Mouse (Mus musculus) brain, embryonic 18.5 days (tissue): ENCODE results near the gene Rgmb.

Experiments
- DNase-seq: peaks from one replicate; pipeline ENCODE4 v3.0.0-alpha.2; 2012; ENCODE audit warnings: low read depth, low spot score

Gene Rgmb

GRCm38 (mm10) chr17:15776349-15776748 is 54.5 kb downstream of the Rgmb start:
- DNase-seq: no peak

GRCm38 (mm10) chr17:15774565-15775215 is 56.1 kb downstream of the Rgmb start:
- DNase-seq: no peak

DNA sequence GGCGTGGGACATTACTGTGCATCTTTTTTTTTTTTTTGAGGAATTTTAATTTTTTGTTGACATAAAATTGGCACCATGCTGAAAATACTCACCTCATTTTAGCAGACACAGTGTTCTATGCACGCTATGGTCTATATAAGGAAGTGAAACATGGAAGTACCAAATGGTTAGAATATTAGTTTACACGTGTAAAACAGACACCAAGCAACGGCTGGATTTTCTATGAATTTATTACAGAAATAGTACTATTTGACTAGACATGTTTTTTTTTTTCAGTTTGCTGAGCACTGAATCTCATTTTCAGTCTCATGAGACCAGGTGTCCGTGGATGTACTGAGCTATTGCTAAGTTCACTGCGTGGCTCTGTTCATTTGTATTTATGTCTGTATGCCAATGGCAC is 56.9 kb downstream of the Rgmb start:
- no peak for DNase-seq

- no peak for DNase-seq
Observed at GRCm38 (mm10) chr17:15769081-15769724, 61.6 kb downstream of the Rgmb start.

DNA sequence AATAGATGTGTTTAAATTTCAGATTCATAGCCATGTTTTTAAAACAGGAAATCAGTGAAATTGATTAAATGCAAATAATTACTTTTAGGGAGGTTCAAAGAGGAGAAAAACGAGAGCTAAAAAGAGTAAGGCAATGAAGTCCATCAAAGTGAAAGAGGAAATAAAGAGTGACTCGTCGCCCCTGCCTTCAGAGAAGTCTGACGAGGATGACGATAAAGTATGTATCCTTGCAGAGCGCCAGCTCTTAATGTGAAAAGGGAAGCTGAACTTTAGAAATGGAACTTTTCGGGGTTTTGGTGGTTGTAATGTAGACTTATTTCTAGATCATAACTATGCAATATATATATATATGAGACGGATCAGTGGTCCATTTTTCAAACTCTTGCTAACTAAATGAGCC is 69.6 kb downstream of the Rgmb start:
- no peak for DNase-seq
